In the genomic region with DNA sequence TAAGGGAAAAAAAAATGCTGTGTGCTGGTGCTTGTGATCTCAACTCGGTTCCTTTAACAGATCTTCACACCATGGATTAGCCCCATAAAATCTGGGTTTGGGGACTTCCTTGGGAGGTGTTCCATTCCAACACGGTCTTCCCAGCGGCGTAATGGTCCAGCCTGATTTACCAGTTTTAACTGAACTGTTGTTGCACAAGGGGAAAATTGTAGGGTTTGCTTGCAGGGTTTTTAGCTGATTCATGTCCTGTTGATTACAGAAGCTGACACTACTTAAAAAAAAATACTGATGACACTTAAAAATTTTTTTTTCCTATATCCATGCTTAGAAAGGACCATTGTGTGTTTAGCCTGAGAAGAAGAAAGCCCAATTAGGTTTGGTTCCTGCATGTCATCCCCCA, we compare ENCODE assay signal across 24 mouse cellular contexts. TPM values are rescaled to one million over a fixed set of nuclear protein-coding genes. Genes with fewer than 3 reads are reported as not detected.
A peak's percentile ranks its signal among the peaks of the same experiment; 100 is the strongest.
DNase-seq lines count a peak whose midpoint lies in the region; ATAC-seq lines count a peak whose summit lies in the region.
"Had no signal": no experiment of that assay in that cellular context is flagged by ENCODE, and none has a peak within 500 bp of the region (broad histone marks: within the 10 kb centered on the region; RNA-seq: fewer than 3 reads in every experiment).

No protein-coding gene starts in this region.

- H3K4me3 ChIP-seq in megakaryocyte, embryonic 14.5 days (replicated peaks) = peak overlapping the region; percentile 59
- H3K4me3 ChIP-seq: heart, embryonic 15.5 days; left cerebral cortex, adult 2 months; midbrain, embryonic 13.5 days; neural tube, embryonic 12.5 days had no signal

- H3K27me3 ChIP-seq in megakaryocyte, embryonic 14.5 days (replicated peaks) = no peaks in the 10 kb centered on the region
- H3K27me3 ChIP-seq: heart, embryonic 15.5 days; midbrain, embryonic 13.5 days; neural tube, embryonic 12.5 days had no signal

- H3K36me3 ChIP-seq in megakaryocyte, embryonic 14.5 days (replicated peaks; ENCODE audit: low read length) = peaks cover 16% of the 10 kb centered on the region
- H3K36me3 ChIP-seq: heart, embryonic 15.5 days; neural tube, embryonic 12.5 days had no signal

- no peaks in the 10 kb centered on the region for H3K9me3 ChIP-seq in megakaryocyte, embryonic 14.5 days
- H3K9me3 ChIP-seq: heart, embryonic 15.5 days; midbrain, embryonic 13.5 days; neural tube, embryonic 12.5 days had no signal

- no peak for ATAC-seq in megakaryocyte, adult 5-6 weeks (ENCODE audit: poor library complexity, severe bottlenecking)
- peak; percentile 29 for ATAC-seq in granulocyte monocyte progenitor cell, adult 5-6 weeks (replicated peaks; ENCODE audit: poor library complexity, severe bottlenecking)
- ATAC-seq: hindbrain, embryonic 16.5 days; intestine, embryonic 16.5 days; midbrain, embryonic 13.5 days had no signal

- intact Hi-C loops in heart, postnatal 25 days (cut with DNase I) = loop anchor here (10.0 kb wide), 1 partner anchor 1187 kb away; no protein-coding TSS in a partner anchor

- DNase-seq in heart, adult 9 months (ENCODE audit: low spot score in 2 of 2) = peak; percentile 15 to 18
- no peak for DNase-seq in heart, postnatal 25 days (ENCODE audit: low spot score)
- DNase-seq in skeletal muscle tissue, adult 2 months (ENCODE audit: low read depth, low spot score) = peak; percentile 8
- DNase-seq in right cerebral cortex, adult 18-20 months = no peak
- DNase-seq in adrenal gland, adult 2 months = no peak
- DNase-seq: adrenal gland, adult 8-10 months; B cell, adult 2 months; cerebellum, postnatal 10 days; embryo, embryonic 11 days; kidney, postnatal 25 days; left cerebral cortex, postnatal 4 days; lung, adult 2 months; right cerebral cortex, postnatal 14 days had no signal

- peaks cover 51% of the 10 kb centered on the region for H3K4me1 ChIP-seq in megakaryocyte, embryonic 14.5 days

RNA-seq across cellular contexts. Expression of gene Twf1, which starts 1.7 kb away (rescaled TPM):
- total RNA-seq in heart, postnatal 25 days (2021) = 10 to 100 TPM; 15.0 to 20.4 TPM
- polyA plus RNA-seq in megakaryocyte, embryonic 14.5 days (2012; ENCODE audit: insufficient read depth, low replicate concordance) = 1.6 and 13.8 TPM in 2 replicates
- 39.8 and 43.4 TPM in 2 replicates for total RNA-seq in megakaryocyte, adult 5-6 weeks (2015)
- total RNA-seq in megakaryocyte, adult 5-6 weeks (2017) = 26.8 and 37.1 TPM in 2 replicates
- total RNA-seq in granulocyte monocyte progenitor cell, adult 5-6 weeks (2014; fragmentation: Nextera tagmentation) = 27.7 and 37.0 TPM in 2 replicates
- total RNA-seq in granulocyte monocyte progenitor cell, adult 5-6 weeks (2017) = 26.0 and 34.6 TPM in 2 replicates
- 100 to 1,000 TPM in 1 of 2 experiments, 10 to 100 TPM in 1; 99.3 to 104 TPM for total RNA-seq in adrenal gland, adult 2 months (2021)
- polyA plus RNA-seq in adrenal gland, adult 2 months (2012; rRNA removed) = 22.7 and 27.5 TPM in 2 replicates

RNA-seq across cellular contexts. Expression of gene Tmem117, which starts 37.7 kb away (rescaled TPM):
- total RNA-seq in heart, postnatal 25 days (2021) = 10 to 100 TPM; 13.4 to 17.2 TPM
- 0.18 TPM in 1 of 2 replicates, not detected in the other for polyA plus RNA-seq in megakaryocyte, embryonic 14.5 days (2012; ENCODE audit: insufficient read depth, low replicate concordance)
- total RNA-seq in megakaryocyte, adult 5-6 weeks (2015) = not detected in 2 replicates
- total RNA-seq in megakaryocyte, adult 5-6 weeks (2017) = not detected in 2 replicates
- not detected in 2 replicates for total RNA-seq in granulocyte monocyte progenitor cell, adult 5-6 weeks (2014; fragmentation: Nextera tagmentation)
- not detected in 2 replicates for total RNA-seq in granulocyte monocyte progenitor cell, adult 5-6 weeks (2017)
- 1 to 10 TPM; 2.5 to 7.1 TPM for total RNA-seq in adrenal gland, adult 2 months (2021)
- polyA plus RNA-seq in adrenal gland, adult 2 months (2012; rRNA removed) = 0.26 and 0.30 TPM in 2 replicates
- total RNA-seq: hematopoietic stem cell, adult 5-6 weeks had no signal
- polyA plus RNA-seq: spleen, adult 2 months had no signal

RNA-seq across cellular contexts. Expression of gene Irak4, which starts 47.9 kb away (rescaled TPM):
- 1 to 10 TPM; 5.9 to 6.0 TPM for total RNA-seq in heart, postnatal 25 days (2021)
- polyA plus RNA-seq in megakaryocyte, embryonic 14.5 days (2012; ENCODE audit: insufficient read depth, low replicate concordance) = 0.95 and 5.6 TPM in 2 replicates
- total RNA-seq in megakaryocyte, adult 5-6 weeks (2015) = 18.4 and 25.3 TPM in 2 replicates
- total RNA-seq in megakaryocyte, adult 5-6 weeks (2017) = 45.6 and 51.5 TPM in 2 replicates
- 20.8 and 26.3 TPM in 2 replicates for total RNA-seq in granulocyte monocyte progenitor cell, adult 5-6 weeks (2014; fragmentation: Nextera tagmentation)
- total RNA-seq in granulocyte monocyte progenitor cell, adult 5-6 weeks (2017) = 20.9 and 22.9 TPM in 2 replicates
- 10 to 100 TPM; 13.4 to 18.6 TPM for total RNA-seq in adrenal gland, adult 2 months (2021)
- 8.6 and 9.2 TPM in 2 replicates for polyA plus RNA-seq in adrenal gland, adult 2 months (2012; rRNA removed)

RNA-seq across cellular contexts. Expression of gene Pus7l, which starts 48.0 kb away (rescaled TPM):
- total RNA-seq in heart, postnatal 25 days (2021) = 1 to 10 TPM; 1.4 to 1.9 TPM
- polyA plus RNA-seq in megakaryocyte, embryonic 14.5 days (2012; ENCODE audit: insufficient read depth, low replicate concordance) = 0.97 and 6.3 TPM in 2 replicates
- total RNA-seq in megakaryocyte, adult 5-6 weeks (2015) = 3.7 and 5.8 TPM in 2 replicates
- total RNA-seq in megakaryocyte, adult 5-6 weeks (2017) = 3.8 and 4.8 TPM in 2 replicates
- 14.8 and 19.8 TPM in 2 replicates for total RNA-seq in granulocyte monocyte progenitor cell, adult 5-6 weeks (2014; fragmentation: Nextera tagmentation)
- total RNA-seq in granulocyte monocyte progenitor cell, adult 5-6 weeks (2017) = 14.1 and 18.4 TPM in 2 replicates
- 1 to 10 TPM; 2.9 to 3.1 TPM for total RNA-seq in adrenal gland, adult 2 months (2021)
- polyA plus RNA-seq in adrenal gland, adult 2 months (2012; rRNA removed) = 2.0 and 2.1 TPM in 2 replicates

Comparison
In these comparisons a context has a peak if more than half of its experiments do, and no peak if none do; other contexts are left out.
1. DNase-seq: peak in heart, adult 9 months (2 of 2) and skeletal muscle tissue, adult 2 months (single experiment); none in heart, postnatal 25 days (single experiment), right cerebral cortex, adult 18-20 months (single experiment) and adrenal gland, adult 2 months (single experiment).